Mouse (Mus musculus) CD4-positive helper T cell, adult 2 months (primary cell): ENCODE results near the gene Olfr961.

Experiments
- DNase-seq: peaks from one replicate; pipeline ENCODE4 v3.0.0-alpha.2; 2012; ENCODE audit warnings: low read depth, missing footprints, low spot score

The Olfr961 gene

GRCm38 (mm10) chr9:39644785-39645184 lies at the start of gene Olfr961:
Gene Olfr961 (plus strand): TSS chr9:39645085.
- no peak for DNase-seq

DNA sequence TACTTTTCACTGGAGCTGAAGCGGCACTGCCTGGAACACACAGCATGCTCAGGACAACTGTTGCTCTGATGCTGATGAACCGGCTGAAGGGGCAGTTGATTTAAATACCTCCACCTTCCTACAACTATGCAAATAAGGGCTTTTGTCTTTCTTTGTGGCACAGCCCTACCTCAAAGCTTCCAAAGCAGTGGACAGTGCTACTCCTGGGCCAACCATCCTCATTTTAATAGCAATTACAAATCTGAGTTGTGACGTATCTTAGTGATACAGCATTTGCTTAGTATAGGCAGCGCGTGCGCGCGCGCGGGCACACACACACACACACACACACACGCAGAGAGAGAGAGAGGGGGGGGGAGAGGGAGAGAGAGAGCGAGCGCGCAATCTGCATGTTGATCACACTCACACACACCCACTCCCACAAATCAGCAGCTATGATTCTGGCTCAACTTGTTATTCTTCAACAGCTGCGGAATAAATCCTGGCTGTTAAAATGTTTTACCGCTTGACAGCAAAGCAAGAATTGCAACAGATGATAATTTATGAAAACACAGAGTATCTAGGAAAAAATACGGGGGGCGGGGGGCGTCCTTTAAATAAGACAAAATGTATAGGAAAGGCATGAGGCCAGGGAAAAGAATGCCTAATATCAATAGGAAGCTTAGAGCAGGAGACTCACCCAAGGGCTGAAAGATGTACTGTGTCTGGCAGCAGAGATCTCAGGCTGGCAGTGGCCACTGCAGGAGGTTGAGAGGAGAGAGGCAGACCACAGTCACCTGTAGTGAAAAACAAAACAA lies 42.2 kb upstream of the Olfr961 start:
- DNase-seq = no peak

DNA sequence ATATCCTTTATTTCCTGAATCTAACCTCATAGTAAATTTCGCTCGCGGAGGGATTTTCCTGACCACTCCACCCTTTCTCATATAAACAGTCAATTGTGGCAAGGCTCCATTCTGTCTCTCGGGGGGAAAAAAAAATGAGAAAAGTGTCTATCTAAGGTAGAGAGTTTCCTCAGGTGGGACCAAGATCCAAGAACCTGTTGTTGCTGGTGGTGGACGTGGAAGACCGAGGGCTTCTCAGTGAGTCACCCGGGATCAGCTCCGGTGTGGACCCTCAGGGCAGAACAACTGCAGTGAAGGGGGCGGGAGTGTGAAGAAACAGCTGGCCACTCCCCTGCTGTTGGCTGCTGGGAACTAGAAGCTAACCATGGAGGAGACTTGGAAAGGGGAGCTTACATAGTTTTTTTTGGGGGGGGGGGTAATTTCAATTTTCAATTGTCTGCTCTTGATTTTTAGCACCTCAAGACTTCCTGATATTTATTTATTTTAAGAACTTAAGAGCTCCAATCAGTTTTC lies 41.5 kb upstream of the Olfr961 start:
- DNase-seq = no peak

GRCm38 (mm10) chr9:39603999-39604453 lies 40.9 kb upstream of the Olfr961 start, which contains the start of gene AW551984:
Gene AW551984 (minus strand): TSS chr9:39604403.
- DNase-seq = no peak

- no peak for DNase-seq
These were observed 36.4 kb upstream of the Olfr961 start for GRCm38 (mm10) chr9:39608497-39608896.

DNA sequence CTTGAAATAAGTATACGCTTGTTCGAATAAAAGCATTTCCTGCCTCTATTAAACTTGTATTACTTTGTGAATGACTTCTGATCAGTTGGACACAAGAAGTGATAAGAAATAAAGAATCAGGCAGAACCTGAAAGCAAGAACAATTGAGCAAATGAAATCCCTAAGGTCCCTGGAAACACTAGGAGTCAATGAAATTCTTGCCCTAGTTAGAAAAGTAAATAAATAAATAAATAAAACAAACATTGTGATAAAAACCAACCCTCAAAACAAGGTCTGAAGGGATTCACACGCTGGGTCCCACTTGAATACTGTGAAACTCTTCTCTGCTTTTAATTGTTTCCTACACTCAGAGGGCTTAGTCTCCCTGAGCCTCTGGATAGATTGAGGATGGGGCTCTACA lies 34.5 kb upstream of the Olfr961 start, which contains the start of gene Olfr148:
Olfr148 (plus strand) TSS at position 301 of the 400 bp plus-strand sequence.
- DNase-seq = no peak

GRCm38 (mm10) chr9:39611953-39612352 lies 32.9 kb upstream of the Olfr961 start:
- DNase-seq = no peak

DNA sequence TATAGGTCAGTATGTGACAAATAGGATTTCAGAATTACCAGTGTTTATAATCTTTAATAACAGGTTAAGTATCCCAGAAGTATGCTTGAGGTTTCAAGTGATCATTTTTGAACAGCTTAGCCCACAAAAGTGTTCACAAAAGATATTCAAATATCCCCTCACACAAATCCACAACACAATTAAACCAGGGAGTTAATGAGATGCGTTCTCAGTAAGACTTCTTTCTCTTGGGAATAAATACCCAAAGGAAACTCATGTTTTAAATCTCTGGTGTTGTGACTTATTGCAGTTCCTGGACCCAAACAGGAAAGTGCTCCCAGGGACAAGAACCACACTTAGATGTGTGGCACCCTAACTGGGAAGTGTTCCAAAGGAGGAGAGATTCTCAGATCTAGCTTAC lies 23.8 kb upstream of the Olfr961 start, which contains the start of gene Olfr960:
Olfr960 (plus strand) TSS at position 301 of the 400 bp plus-strand sequence.
- DNase-seq = no peak

GRCm38 (mm10) chr9:39623783-39624182 lies 21.1 kb upstream of the Olfr961 start:
- no peak for DNase-seq

DNA sequence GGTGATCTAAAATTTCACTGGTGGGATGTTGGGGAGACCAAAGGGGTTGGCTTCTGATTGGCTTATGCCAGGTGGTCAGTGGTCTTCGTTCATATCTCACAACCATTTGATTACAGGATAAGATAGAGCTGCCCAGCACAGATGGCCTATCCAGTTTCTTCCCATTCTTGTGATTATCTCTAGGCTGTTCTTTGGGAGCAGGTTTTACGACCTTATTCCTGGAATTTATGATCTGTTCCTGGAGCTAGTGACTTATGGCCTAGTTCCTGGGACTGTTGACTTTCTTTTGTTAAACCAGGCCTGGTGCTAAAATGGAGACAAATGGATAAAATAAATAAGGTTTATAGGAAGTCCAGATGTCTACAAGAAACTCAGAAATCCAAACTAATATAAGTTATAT lies 20.2 kb upstream of the Olfr961 start:
- DNase-seq = no peak

GRCm38 (mm10) chr9:39629069-39629468 lies 15.8 kb upstream of the Olfr961 start:
- no peak for DNase-seq

- DNase-seq = no peak
These were observed 10.8 kb upstream of the Olfr961 start for GRCm38 (mm10) chr9:39633913-39634594.

DNA sequence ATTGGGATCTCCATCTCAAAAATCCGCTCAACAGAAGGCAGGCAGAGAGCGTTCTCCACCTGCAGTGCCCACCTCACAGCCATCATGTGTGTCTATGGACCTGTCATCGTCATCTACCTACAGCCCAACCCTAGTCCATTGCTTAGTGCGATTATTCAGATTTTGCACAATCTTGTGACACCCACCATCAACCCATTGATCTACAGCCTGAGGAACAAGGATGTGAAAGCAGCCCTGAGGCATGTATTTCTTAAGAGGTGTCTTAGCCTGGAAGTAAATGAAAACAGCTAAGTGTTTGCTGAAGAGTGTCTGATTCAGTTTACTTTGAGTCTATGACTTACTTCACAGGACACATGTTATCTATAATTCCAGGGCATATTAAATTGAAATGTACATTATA lies 2.5 kb downstream of the Olfr961 start:
- no peak for DNase-seq

GRCm38 (mm10) chr9:39654756-39655396 lies 10.0 kb downstream of the Olfr961 start:
- no peak for DNase-seq

- DNase-seq = no peak
These were observed 22.0 kb downstream of the Olfr961 start, which contains the start of gene Olfr963 for GRCm38 (mm10) chr9:39666905-39667304. Gene Olfr963 (plus strand): TSS chr9:39667205.

DNA sequence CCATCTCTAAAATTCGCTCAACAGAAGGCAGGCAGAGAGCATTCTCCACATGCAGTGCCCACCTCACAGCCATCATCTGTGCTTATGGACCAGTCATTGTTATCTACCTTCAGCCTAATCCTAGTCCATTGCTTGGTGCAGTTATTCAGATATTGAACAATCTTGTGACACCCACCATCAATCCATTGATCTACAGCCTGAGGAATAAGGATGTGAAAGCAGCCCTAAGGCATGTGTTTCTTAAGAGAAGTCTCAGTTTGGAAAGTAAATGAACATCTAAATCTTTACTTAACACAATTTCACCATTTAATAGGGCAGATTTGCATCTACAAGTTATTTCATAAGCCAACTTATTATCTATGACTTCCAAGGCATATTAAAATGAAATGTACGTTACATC lies 24.8 kb downstream of the Olfr961 start:
- no peak for DNase-seq

- DNase-seq = no peak
These were observed 29.9 kb downstream of the Olfr961 start for GRCm38 (mm10) chr9:39674820-39675219.

GRCm38 (mm10) chr9:39678557-39678956 lies 33.7 kb downstream of the Olfr961 start:
- DNase-seq = no peak

- DNase-seq = no peak
These were observed 34.4 kb downstream of the Olfr961 start for GRCm38 (mm10) chr9:39679280-39679679.
